Mouse (Mus musculus): ENCODE results near the gene Matn1.

Gene Matn1

DNA sequence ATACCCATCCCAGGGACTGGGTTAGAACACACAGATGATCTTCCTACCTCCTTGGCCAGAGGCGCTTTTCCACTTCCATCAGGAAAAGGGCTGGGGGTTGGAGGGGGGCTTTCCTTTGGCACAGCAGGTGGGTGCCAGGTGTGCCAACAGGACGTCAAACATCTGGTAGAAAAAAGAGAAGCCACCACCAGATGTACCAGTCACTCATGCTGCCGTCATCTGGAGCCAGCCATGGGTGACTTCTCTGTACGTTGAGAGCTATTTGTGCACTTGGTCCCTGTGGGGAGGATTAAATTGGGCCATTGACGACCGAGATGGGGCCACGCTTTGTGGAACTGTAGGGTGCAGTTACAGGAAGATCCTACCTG is 28.5 kb upstream of the Matn1 start:
- CTCF ChIA-PET: interaction anchor here (0.5 to 3.0 kb wide), 2 partner anchors 11 to 14 kb away, joined by 3 to 35 read pairs; no protein-coding TSS in a partner anchor

DNA sequence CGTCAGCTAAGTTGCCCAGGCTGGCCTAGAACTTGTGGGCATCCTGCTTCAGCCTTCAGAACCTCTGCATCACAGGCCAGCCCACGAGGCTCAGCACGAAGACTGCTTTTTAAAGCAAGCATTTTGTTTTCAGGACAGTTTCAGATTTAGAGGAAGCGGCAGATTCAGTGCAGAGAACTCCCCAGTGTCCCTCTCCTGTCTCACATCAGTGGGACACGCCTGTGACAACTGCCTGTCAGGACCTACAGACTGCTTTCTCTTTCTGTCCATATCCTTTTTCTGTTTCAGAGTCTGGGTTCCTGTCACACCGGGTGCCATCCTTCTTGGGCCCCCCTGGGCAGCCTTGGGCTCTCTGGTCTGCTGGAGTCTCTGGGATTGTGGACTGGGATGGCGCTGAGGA is 27.5 kb upstream of the Matn1 start:
- CTCF ChIA-PET: interaction anchor here (1.1 to 1.2 kb wide), 2 partner anchors 10 to 20 kb away, joined by 3 read pairs; no protein-coding TSS in a partner anchor

DNA sequence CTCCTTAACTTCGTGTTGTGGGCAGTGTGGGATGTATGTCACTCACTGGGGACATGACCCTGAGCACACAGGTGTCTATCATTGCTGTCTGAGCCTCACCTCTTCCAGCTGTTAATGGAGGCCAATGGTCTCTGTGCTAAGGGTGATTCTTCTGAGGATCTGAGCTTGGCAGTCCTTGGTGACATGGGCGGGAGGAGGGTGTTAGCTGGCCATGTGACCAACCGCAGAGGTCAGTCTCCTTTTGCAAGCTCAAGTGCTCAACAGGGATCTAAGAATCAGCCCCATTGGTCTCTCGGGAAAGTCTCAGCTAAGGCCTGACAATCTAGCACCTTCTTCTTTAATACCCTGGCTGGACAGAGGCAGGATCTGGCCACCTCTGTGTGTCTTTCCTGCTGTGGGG is 26.6 kb upstream of the Matn1 start:
- CTCF ChIA-PET: interaction anchor here (0.8 to 1.2 kb wide), 3 partner anchors 8 to 15 kb away, joined by 3 to 4 read pairs (median 3); no protein-coding TSS in a partner anchor

DNA sequence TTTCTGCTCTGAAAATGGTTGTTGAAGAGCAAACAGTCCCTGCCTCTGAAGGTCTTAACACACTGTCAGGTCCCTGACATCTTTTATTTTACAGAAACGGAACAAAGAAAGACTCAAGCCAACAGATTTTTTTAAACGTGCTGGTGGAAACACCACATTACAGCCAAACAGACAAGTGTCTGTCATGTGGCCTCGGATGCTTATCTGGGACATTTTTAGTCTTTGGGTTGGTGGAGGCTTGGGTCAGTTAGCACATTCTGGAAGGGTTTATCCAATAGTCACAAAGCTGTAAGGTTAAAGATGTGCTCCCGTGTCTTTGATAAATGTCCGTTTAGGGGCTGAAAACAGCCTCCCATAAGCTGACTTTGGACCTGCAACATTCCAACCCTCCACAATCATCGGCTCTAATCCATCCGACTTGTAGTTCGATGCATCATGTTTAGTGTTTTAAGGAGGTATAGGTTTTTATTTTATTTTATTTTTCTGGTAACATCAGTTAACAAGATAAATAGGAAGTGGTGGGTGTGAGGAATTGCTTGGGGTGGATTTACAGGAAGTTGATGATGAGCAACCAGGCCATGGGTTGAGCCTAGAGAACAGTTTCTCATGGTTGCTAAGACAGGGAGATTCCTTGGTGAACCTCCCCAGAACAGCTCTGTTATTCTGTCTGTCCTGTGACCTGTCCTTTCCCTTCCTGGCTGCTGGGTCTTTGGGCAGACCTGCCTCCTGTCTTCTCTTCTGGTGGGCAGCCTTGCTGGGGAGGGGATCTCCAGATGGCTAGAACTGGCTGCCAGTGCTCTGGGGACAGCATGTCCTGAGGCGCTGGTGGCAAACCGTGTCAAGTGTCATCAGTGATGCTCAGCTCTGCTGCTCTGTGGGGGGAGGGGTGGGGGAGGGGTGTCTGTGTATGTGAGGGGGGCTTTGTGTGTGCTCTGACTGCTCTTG is 25.1 kb upstream of the Matn1 start:
- CTCF ChIA-PET: interaction anchor here (0.6 kb wide), 1 partner anchor 181 kb away, joined by 6 read pairs; no protein-coding TSS in a partner anchor

DNA sequence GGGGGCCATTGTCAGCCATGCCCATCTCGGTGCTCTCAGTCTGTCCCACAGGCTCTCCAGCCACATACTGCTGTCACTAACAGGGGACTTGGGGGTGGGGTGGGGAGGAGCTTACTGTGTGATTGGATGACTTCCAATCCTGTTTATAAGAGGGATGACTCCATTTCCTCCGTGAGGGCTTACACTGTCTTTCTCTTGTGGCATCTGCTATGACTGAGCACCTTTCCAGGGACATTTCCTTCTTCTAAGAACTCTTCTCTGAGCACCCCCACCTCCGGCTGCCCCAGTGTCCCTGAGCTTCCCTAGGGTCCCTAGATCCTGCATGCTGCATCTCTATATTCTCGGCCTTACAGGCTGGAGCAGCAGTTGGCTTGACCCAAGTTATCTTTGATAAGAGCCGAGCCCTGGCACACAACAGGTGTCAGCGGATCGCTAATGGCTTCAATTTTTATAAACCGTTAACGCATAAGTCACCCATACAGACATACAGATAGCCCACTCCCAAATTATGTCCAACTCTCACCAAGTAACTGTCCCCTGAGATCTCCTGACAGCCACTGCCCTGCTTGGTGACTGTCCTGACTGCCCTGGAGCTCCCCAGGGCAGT is 24.3 kb upstream of the Matn1 start:
- CTCF ChIA-PET: interaction anchor here (0.6 kb wide), 2 partner anchors 23 to 181 kb away, joined by 6 read pairs; no protein-coding TSS in a partner anchor

DNA sequence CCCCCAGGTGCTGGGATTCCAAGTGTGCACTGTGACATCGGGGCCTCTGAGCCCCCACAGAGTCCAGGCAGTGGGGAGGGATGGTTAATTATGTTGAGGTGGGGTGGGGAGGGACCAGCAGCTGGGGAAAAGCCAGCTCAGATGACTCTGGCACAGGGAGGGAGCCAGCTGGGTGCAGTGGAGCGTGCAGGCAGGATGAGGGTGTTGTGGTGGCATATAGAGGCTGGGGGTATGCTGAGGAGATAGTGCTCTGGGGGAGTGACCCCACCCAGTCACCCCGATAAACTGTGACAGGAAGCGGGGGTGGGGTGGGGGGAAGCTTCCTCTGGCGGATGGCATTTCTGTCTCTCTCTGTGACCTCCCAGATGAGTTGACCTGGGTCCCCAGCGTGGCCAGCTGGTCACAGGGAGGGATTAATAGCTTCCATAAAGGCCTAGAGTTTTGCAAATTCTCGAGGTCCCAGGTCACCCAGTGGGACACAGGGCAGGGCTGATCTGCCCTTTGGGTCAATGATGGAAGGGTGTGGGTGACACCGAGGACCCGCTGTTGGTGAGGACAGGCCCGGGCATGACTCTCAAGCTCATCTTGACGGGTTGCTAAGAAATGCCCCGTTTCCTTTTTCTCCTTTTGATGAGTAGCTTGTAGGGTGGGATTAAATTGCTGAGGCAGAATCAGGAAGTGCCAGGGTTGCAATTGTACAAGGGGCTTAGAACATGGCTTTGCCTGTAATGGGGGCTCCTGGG is 23.1 kb upstream of the Matn1 start:
- CTCF ChIA-PET: interaction anchor here (0.6 to 0.9 kb wide), 3 partner anchors 8 to 202 kb away, joined by 3 to 5 read pairs (median 3); no protein-coding TSS in a partner anchor

DNA sequence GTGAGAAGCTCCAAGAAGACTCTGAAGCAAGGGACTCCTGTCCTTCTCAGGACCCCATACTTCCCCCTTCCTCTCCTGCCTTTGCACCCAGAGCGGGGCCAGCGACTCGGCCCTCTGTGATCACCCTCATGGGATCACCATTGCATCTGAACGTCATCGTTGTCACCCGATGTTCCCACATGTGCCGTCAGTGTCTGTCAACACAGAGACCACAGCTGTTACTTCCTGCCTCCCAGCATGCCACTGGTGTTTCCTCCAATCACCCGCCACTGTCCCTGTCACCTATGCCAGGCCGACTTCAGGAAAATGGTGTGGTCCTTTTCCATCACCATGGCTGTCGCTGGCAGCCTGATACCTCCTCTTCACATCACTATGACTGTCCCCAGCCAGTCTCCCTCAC is 22.2 kb upstream of the Matn1 start:
- CTCF ChIA-PET: interaction anchor here (0.6 to 0.9 kb wide), 3 partner anchors 8 to 13 kb away, joined by 3 to 5 read pairs (median 3); no protein-coding TSS in a partner anchor

DNA sequence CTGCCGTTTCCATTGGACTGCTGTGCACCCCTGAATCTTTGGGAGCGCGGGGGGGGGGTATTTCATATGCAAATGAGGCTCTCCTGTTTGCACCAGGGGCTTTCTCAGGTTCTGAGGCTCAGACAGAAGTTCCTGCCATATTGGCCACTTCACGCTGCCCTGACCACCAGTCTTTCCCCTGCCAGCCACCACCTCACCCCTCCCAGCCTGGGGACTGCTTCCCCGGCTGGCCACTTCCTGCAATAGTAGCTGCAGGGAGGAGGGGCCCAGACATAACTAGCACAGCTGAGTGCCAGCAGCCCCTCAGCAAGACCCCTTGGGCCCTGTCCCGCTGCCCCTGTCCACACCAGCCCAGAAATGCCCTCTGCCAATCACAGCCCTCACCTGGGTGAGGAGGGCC is 17.9 kb upstream of the Matn1 start:
- CTCF ChIA-PET: interaction anchor here (1.1 kb wide), 2 partner anchors 10 kb away, joined by 3 to 4 read pairs; no protein-coding TSS in a partner anchor

DNA sequence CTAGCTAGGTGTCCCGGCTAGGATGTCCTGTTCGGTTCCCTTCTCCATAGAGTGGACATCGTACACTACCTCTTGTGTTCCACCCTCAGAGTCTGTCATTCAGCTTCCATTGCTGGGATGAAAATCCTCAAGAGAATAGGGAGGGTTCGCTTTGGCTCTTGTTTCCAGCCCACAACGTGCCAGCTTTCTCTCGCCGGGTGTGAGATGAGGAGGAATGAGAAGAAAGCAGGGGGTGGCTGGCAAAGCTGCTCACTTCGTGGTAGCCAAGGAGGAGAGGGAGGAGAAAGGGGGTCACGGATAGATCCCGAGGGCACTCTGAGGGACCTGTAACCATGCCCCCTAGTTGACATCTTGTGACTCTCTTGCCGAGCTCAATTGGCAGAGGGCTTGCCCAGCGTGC is 16.4 kb upstream of the Matn1 start:
- CTCF ChIA-PET: interaction anchor here (0.7 kb wide), 1 partner anchor 22 kb away, joined by 3 read pairs; no protein-coding TSS in a partner anchor

DNA sequence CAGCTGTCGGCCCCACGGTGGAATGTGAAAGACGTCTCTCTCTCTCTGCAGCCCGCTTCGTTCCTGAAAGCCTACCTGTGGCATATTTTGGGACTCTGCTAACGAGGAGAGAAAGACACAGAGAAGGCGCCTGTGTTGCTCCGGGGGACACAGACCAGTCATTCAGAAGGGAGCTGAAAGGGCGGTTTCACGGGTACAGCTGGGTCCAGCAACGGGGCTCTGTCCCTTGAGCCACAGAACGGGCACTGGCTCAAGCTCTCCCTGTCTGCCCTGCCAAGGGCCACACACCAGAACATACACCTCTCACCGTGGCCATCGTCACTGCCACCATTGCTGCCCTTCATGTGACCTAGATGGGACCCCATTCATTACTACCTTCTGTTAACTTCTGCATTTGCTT is 1.5 kb upstream of the Matn1 start:
- CTCF ChIA-PET: interaction anchor here (1.2 kb wide), 1 partner anchor 45 kb away, joined by 5 read pairs; no protein-coding TSS in a partner anchor

DNA sequence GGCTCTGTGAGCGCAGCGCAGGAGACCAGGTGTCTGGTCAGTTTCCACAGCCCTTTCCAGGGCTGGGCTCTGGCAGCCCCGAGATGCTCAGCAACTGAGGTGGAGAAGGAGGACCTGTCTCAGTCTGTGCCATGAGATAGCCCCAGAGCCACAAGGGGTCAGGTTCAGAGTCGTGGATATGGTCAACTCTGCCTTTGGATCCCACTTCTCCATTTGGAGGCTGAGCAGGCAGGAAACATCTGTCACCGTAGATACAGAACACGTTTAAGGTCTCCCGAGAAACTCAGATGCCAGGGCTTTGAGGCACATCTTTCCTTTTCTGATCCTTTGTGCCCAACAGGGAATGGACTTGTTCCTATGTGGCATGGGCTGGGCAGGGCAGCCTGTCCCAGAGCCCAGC is 594 bp downstream of the Matn1 start:
- CTCF ChIA-PET: no interaction called here

DNA sequence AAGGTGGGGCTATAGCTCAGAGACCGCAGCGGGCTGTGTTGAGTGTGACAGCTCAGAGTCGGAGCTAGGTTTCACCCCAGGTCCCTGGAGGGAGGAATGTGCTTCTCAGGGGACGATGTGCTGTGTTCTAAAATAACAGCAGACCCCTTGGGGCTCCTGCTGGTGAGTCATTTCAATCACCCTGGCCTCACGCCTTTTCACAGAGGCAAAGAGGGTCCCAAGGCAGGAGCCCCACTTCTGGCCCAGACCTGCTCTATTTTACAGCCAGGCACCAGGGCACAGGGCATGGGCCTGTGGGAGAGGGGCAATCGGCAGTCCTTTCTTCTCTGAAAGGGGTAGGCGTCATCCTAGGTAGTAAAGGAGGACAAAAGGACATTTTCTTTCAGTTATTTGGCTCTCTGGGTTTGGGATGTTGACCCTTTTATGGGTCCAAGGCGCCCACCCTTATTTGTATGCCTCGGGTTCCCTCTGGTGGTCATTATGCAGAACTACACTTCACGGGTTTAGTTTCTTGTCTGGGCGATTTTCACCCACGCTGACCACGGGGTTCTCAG is 3.0 kb downstream of the Matn1 start:
- CTCF ChIA-PET: interaction anchor here (0.7 to 2.6 kb wide), 2 partner anchors 50 to 52 kb away, joined by 3 to 17 read pairs; no protein-coding TSS in a partner anchor

DNA sequence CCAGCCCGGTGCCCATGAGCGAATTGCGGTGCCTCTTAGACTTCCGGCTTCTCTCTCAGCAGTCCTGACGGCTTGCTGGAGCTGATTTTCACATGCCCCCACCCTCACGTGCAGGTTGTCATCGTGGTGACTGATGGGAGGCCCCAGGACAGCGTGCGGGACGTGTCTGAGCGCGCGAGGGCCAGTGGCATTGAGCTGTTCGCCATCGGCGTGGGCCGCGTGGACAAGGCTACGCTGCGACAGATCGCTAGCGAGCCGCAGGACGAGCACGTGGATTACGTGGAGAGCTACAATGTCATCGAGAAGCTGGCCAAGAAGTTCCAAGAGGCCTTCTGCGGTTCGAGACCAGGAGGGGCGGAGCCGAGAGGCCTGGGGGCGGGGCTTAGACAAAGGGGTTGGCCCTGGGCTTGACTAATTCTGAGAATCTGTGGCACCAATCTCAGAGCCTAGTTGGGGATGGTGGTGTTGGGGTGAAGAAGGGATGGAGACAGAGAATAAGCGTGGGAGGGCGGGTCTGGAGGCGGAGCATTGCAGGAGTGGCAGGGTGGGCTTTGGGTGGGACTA is 5.7 kb downstream of the Matn1 start:
- CTCF ChIA-PET: interaction anchor here (0.6 kb wide), 2 partner anchors 23 to 72 kb away, joined by 3 read pairs; no protein-coding TSS in a partner anchor

DNA sequence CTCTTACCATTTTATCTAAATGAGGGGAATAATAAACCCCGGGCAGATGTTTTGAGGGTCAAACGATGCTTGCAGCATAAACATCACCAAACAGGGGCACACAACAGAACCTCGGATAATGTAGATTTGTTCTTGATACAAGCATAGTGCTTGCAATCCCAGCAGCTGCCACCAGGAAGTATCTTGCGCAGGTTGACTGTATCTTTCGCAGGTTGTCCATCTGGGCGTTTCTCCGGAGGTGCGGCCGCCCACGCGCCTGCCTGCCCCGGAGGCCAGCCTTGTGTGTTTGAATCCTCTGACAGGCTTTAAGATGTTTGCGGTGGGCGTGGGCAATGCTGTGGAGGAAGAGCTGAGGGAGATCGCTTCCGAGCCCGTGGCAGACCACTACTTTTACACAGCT is 8.3 kb downstream of the Matn1 start:
- CTCF ChIA-PET: no interaction called here

DNA sequence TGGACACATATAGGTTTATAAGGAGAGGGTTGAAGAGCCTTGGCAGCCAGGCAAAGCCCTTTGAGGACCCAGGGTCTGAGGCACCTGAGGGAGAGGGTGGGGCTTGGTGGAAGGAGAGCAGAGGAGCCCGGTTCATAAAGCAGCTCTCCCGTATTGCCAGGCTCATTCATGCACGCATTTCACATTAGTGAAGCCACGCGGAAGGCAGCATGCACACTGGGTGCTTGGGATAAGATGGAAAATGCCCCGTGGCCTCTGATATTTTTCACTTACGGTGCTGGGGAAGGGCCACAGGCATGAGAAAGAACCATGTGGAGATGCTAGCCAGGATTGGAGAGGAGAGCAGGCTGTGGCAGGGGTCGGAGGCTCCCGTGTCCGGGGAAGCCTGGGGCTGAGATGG is 13.0 kb downstream of the Matn1 start:
- CTCF ChIA-PET: no interaction called here

DNA sequence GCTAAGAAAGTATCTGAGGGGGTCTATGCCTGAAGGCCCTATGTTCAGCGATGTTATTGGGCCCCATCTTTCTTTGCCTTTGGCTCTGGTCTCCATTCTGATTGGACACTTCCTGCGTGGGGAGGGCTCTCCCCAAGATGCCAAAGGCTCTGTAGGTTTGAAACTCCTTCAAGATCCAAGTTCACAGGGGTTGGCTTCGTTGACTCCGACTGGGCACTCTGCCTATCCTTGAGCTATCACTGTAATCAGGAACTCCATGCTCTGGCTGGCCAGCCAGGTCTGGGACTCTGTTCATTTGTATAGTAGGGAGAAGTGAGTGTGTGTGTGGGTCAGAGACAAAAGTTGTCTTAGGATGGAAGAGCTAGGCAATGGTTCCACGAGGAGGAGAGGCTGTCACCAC is 14.6 kb downstream of the Matn1 start:
- CTCF ChIA-PET: no interaction called here

DNA sequence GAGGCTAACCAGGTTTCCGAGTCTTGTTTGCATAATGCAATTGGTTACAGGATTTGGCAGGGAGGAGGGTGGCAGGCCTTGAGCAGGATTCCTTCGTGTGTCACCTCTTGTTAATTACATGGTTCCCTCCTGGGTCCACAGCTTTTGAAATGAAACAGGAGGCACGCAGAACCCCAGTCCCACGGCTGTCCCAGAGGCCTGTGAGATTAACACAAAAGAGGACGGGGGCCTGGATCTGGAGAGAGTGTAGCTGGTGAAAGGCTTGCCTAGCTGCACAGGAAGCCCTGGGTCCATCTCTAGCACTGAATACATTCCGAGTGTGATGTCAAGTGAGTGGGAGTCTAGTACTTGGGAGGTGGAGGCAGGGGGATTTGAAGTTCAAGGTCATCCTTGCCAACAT is 15.5 kb downstream of the Matn1 start:
- CTCF ChIA-PET: no interaction called here

DNA sequence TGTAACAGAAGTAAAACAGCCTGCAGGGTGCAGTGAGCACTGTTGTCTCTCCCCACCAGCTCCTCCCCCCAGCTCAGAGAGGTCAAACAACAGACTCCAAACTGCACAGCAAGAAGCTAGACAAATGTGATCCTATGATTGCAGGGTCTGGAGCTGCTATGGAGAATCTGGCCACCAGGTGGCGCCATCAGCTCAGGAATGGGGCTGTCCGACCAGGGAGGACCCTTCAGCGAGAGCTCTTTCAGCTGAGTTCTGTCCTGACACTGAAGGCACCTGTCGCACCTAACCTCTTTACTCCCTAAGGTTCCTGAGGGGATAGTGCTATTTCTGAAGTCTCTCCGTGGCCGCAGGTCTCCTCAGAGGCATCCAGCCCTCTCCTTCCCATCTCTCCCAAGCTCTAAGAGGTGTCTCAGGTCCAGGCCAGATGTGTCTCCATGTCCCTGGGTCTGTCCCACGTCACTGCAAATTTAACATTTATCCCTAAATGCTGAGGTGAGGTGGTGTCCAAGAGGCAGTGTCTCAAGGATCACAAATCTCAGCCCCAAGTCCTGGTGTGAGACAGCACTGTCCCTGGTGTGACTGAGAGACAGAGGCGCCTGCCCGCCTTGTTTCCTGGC is 16.0 kb downstream of the Matn1 start:
- CTCF ChIA-PET: no interaction called here

DNA sequence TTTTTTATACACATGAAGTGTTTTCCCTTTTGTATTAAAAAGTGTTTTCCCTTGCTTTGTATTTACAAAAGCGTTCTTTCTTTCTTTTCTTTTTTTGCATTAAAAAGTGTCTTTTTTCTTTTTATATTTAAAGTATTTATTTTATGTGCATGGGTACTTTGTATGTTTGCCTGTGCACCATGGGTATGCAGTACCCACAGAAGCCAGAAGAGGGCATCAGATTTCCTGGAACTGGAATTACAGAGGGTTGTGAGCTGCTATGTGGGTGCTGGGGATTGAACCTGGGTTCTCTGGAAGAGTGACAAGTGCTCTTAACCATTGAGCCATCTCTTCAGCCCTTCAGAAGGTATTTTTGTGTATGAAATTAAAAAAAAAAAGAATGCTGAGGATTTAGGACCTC is 27.1 kb downstream of the Matn1 start:
- CTCF ChIA-PET: interaction anchor here (0.5 kb wide), 1 partner anchor 948 kb away, joined by 10 read pairs; no protein-coding TSS in a partner anchor

DNA sequence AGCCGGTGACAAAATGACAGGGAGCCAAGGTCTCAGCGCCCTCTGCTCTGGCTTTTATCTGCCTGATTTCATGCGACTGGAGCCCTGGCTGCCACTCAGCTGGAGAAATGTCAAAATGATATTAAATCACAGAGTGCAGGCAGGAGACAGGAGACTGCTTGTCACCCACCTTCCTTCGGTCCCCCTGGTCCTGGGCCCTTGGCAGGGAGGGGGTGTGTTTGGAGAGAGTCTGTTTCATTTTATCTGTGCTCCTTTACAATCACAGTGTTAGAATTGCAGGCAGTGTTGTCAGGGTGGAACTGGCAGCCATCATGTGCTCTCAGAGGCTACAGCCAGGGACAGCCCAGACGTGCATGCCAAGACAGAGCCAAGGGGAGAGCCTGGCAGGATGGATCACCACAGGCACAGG is 28.2 kb downstream of the Matn1 start:
- CTCF ChIA-PET: no interaction called here
